In genomic region chr3:145885851-145886464, GRCm38 (mm10) we compare ENCODE assay signal across 8 mouse cellular contexts. TPM values are rescaled to one million over a fixed set of nuclear protein-coding genes. Genes with fewer than 3 reads are reported as not detected.
DNase-seq lines count a peak whose midpoint lies in the region; ATAC-seq lines count a peak whose summit lies in the region.

No protein-coding gene starts in this region.

- WGBS in neural tube, embryonic 13.5 days: 73% methylated on average over 5 of the region's 5 CpGs
- WGBS in heart, embryonic 14.5 days: 21% methylated on average over 5 of the region's 5 CpGs
- 47% methylated on average over 5 of the region's 5 CpGs for WGBS in limb, embryonic 13.5 days

- no peak for DNase-seq in neural tube, embryonic 10.5 days (ENCODE audit: extremely low spot score, low spot score)
- no peak for DNase-seq in left cerebral cortex, postnatal 36 days (ENCODE audit: low spot score in 2 of 2)
- DNase-seq in retina, postnatal 1 day: no peak
- DNase-seq in layer of hippocampus, postnatal 14 days (ENCODE audit: low spot score in 2 of 2): no peak
- no peak for DNase-seq in layer of hippocampus, adult 18-20 months (ENCODE audit: low spot score in 2 of 2)

- H3K4me3 ChIP-seq in neural tube, embryonic 13.5 days: no peak overlapping the region
- H3K4me3 ChIP-seq in heart, embryonic 14.5 days (ENCODE audit: control insufficient read depth in 1 of 2, insufficient read depth in 1 of 2, low read depth in 1 of 2, low read length in 2 of 2): no peak overlapping the region
- H3K4me3 ChIP-seq in limb, embryonic 13.5 days: no peak overlapping the region

- H3K36me3 ChIP-seq in neural tube, embryonic 13.5 days: peaks cover 4% of the 10 kb centered on the region; the same call in 1 of the 2 replicates
- no peaks in the 10 kb centered on the region for H3K36me3 ChIP-seq in heart, embryonic 14.5 days (ENCODE audit: control insufficient read depth, insufficient read depth, low read length)
- peaks cover 6% of the 10 kb centered on the region; the same call in 1 of the 2 replicates for H3K36me3 ChIP-seq in limb, embryonic 13.5 days

- intact Hi-C loops in left cerebral cortex, postnatal 36 days (cut with DNase I): no loop called here

- H3K4me1 ChIP-seq in neural tube, embryonic 13.5 days (replicated peaks): peaks cover 40% of the 10 kb centered on the region
- peaks cover 25 to 30% of the 10 kb centered on the region in 2 experiments for H3K4me1 ChIP-seq in heart, embryonic 14.5 days (ENCODE audit: control insufficient read depth in 2 of 2, insufficient read depth in 2 of 2, low read length in 2 of 2)
- peaks cover 29% of the 10 kb centered on the region for H3K4me1 ChIP-seq in limb, embryonic 13.5 days

- no peaks in the 10 kb centered on the region for H3K27me3 ChIP-seq in neural tube, embryonic 13.5 days
- H3K27me3 ChIP-seq in heart, embryonic 14.5 days (ENCODE audit: control insufficient read depth, insufficient read depth, low read length): no peaks in the 10 kb centered on the region
- H3K27me3 ChIP-seq in limb, embryonic 13.5 days: peaks cover 4% of the 10 kb centered on the region; the same call in 1 of the 2 replicates

- H3K9ac ChIP-seq in neural tube, embryonic 13.5 days: no peak overlapping the region
- no peak overlapping the region for H3K9ac ChIP-seq in heart, embryonic 14.5 days (ENCODE audit: low read length)
- no peak overlapping the region for H3K9ac ChIP-seq in limb, embryonic 13.5 days

- H3K4me2 ChIP-seq in neural tube, embryonic 13.5 days: no peak overlapping the region
- H3K4me2 ChIP-seq in heart, embryonic 14.5 days (ENCODE audit: low read length): no peak overlapping the region
- H3K4me2 ChIP-seq in limb, embryonic 13.5 days (replicated peaks): no peak overlapping the region

- no peak for ATAC-seq in neural tube, embryonic 13.5 days (ENCODE audit: low read depth)
- ATAC-seq in heart, embryonic 14.5 days (ENCODE audit: insufficient number of reproducible peaks, insufficient read depth, low FRiP score, low read depth): no peak; the same call in 1 of the 2 replicates
- ATAC-seq in limb, embryonic 13.5 days (ENCODE audit: low FRiP score, low read depth): no peak

- H3K9me3 ChIP-seq in neural tube, embryonic 13.5 days: no peaks in the 10 kb centered on the region
- no peaks in the 10 kb centered on the region for H3K9me3 ChIP-seq in heart, embryonic 14.5 days (ENCODE audit: control insufficient read depth, low read length)
- H3K9me3 ChIP-seq in limb, embryonic 13.5 days: no peaks in the 10 kb centered on the region

- H3K27ac ChIP-seq in neural tube, embryonic 13.5 days (replicated peaks): peak overlapping the region; percentile 64
- peak overlapping the region; percentile 54 to 61 for H3K27ac ChIP-seq in heart, embryonic 14.5 days (replicated peaks in 1 of 2; ENCODE audit: control insufficient read depth in 1 of 2, insufficient read depth in 1 of 2, low read depth in 2 of 2, low read length in 2 of 2)
- peak overlapping the region; percentile 40; the same call in 1 of the 2 replicates for H3K27ac ChIP-seq in limb, embryonic 13.5 days

RNA-seq across cellular contexts. Expression of gene Bcl10, which starts 36.6 kb away (rescaled TPM):
- polyA plus RNA-seq in neural tube, embryonic 13.5 days (2015; fragmentation: Nextera tagmentation; extraction: Ambion mirVana): 40.7 and 48.9 TPM in 2 replicates
- 40.2 and 44.0 TPM in 2 replicates for polyA plus RNA-seq in heart, embryonic 14.5 days (2014; fragmentation: Nextera tagmentation; extraction: Ambion mirVana)
- polyA plus RNA-seq in limb, embryonic 13.5 days (2015; fragmentation: Nextera tagmentation; extraction: Ambion mirVana): 50.8 and 51.3 TPM in 2 replicates
- 10 to 100 TPM; 12.1 to 14.8 TPM for total RNA-seq in left cerebral cortex, postnatal 36 days (2021)
- 10 to 100 TPM; 14.9 to 15.6 TPM for total RNA-seq in layer of hippocampus, postnatal 14 days (2021)
- total RNA-seq in layer of hippocampus, adult 18-20 months (2021): 10 to 100 TPM; 13.0 to 13.7 TPM

RNA-seq across cellular contexts. Expression of gene 2410004B18Rik, which starts 51.9 kb away (rescaled TPM):
- polyA plus RNA-seq in neural tube, embryonic 13.5 days (2015; fragmentation: Nextera tagmentation; extraction: Ambion mirVana): 69.0 and 80.3 TPM in 2 replicates
- 36.9 and 43.1 TPM in 2 replicates for polyA plus RNA-seq in heart, embryonic 14.5 days (2014; fragmentation: Nextera tagmentation; extraction: Ambion mirVana)
- polyA plus RNA-seq in limb, embryonic 13.5 days (2015; fragmentation: Nextera tagmentation; extraction: Ambion mirVana): 48.6 and 51.3 TPM in 2 replicates
- 10 to 100 TPM; 36.8 to 44.5 TPM for total RNA-seq in left cerebral cortex, postnatal 36 days (2021)
- total RNA-seq in layer of hippocampus, postnatal 14 days (2021): 10 to 100 TPM; 38.1 to 40.3 TPM
- 10 to 100 TPM; 37.1 to 38.2 TPM for total RNA-seq in layer of hippocampus, adult 18-20 months (2021)
